Mouse (Mus musculus): ENCODE data around the gene Cfap157. TPM values are rescaled to one million over a fixed set of nuclear protein-coding genes. Genes with fewer than 3 reads are reported as not detected.
A peak's percentile ranks its signal among the peaks of the same experiment; 100 is the strongest.

Gene Cfap157
- total RNA-seq, 2 experiments from 2014 or later, result not detected

DNA sequence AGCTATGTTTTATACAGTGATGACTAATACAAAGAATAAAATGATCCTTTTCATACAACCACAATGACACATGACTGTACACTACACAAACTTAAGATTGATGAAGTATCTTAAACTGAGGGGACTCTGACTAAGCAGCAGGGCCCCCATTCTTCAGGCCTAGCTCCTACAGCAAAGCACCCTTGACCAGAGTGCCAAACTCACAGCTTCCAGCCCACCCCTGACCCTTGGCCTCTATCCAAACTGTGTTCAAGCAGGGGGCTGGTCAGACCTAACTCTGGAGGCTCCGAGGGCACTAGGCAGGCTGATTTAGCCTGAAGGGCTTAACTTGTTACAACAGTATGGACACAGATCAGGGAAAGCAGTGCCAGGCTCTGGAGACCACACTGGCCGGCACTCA, 4.4 kb upstream of the Cfap157 start:
- ATAC-seq (replicated peaks; ENCODE audit: poor library complexity, severe bottlenecking), result no peak

GRCm38 (mm10) chr2:32787176-32787575, 2.9 kb upstream of the Cfap157 start:
- no peak for ATAC-seq (replicated peaks; ENCODE audit: poor library complexity, severe bottlenecking)

DNA sequence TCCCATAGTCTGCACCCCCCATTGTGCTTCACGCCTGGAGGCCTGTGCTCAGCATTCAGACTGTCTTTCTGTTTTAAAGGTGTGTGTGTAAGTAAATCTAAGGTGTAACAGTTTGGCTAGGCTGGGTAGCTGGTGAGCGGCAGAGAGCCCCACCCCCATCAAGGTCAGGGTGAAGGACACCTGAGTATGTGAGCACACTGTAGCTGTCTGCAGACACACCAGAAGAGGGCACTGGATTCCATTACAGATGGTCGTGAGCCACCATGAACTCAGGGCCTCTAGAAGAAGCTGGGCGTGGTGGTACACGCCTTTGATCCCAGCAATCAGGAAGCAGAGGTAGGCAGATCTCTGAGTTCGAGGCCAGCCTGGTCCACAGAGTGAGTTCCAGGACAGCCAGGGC, 2.5 kb downstream of the Cfap157 start:
- ATAC-seq (replicated peaks; ENCODE audit: poor library complexity, severe bottlenecking), result no peak

DNA sequence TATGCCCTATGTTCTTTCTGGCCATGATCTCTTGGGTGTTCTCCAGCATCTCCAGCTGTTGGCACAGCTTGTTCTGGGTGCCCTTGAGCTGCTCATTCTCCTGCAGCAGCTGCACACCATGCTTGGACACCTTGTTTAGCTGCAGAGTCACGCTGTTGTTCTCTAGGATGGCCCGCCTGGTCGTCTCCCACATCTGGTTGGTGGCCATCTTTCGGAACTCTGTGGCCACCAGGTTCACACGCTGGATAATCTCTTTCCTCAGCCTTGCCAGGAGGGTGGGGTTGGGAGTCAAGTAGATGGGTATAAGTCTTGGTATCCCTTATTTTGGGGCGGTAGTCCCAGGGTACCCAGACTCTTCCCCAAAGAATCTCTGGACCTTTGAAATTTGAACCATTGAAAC, 4.5 kb downstream of the Cfap157 start:
- ATAC-seq (replicated peaks; ENCODE audit: poor library complexity, severe bottlenecking), result no peak

- peak; percentile 37 for ATAC-seq (replicated peaks; ENCODE audit: poor library complexity, severe bottlenecking)
Measured at GRCm38 (mm10) chr2:32779131-32779530, 5.1 kb downstream of the Cfap157 start.

- no peak for ATAC-seq (replicated peaks; ENCODE audit: poor library complexity, severe bottlenecking)
Measured at GRCm38 (mm10) chr2:32778081-32778480, 6.1 kb downstream of the Cfap157 start.

DNA sequence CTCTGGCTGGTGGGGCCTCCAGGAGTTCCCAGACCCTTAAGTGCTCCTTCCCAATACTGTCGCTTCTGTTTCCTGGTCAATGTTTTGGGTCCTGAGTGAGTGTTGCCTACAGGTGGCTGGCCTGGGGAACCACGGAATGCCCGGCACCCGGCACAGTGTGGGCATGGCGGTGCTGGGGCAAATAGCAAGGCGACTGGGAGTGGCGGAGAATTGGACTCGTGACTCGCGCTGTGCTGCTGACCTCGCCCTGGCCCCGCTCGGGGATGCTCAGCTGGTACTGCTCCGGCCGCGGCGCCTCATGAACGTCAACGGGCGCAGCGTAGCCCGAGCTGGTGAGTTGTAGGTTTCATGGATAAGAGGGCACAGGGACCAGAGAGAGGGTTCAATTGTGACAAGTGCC, 8.0 kb downstream of the Cfap157 start:
- ATAC-seq (replicated peaks; ENCODE audit: poor library complexity, severe bottlenecking), result 0 out of 2 replicates have a peak, but pooled peaks have one; percentile 9

GRCm38 (mm10) chr2:32775359-32776074, 8.7 kb downstream of the Cfap157 start, which contains the start of the genes Ttc16 and Ptrh1:
TSS of gene Ttc16 (minus strand) at chr2:32775633.
TSS of gene Ptrh1 (plus strand) at chr2:32775786.
- ATAC-seq (replicated peaks; ENCODE audit: poor library complexity, severe bottlenecking), result peak; percentile 94

DNA sequence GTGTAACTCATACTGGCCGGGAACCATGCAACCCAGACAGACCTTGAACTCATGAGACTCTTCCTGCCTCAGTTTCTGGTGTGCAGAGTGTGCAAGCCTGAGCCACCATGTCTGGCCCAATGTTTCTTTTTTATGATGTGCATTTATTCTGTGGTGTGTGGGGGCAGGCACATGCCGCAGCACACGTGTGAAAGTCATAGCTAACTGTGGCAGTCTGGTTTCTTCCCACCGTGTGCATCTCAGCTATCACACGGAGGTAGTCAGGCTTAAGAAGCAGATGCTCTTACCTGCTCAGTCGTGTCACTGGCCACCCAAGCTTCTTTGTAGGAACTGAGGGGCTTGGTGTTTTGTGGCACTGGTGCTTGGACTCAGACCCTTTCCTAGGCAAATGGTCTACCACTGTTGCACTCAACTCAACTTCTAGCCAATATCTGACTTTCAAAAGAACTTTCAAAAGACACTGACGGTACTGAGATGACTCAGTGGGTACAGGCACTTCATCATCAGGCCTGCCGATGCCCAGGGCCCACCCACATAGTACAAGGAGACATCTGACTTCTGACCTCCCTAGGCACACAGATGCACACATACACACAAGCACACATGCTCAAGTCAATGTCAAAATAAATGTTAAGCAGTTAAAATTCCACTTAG, 11.5 kb downstream of the Cfap157 start:
- no peak for ATAC-seq (replicated peaks; ENCODE audit: poor library complexity, severe bottlenecking)

GRCm38 (mm10) chr2:32771886-32772285, 12.3 kb downstream of the Cfap157 start:
- ATAC-seq (replicated peaks; ENCODE audit: poor library complexity, severe bottlenecking), result no peak

DNA sequence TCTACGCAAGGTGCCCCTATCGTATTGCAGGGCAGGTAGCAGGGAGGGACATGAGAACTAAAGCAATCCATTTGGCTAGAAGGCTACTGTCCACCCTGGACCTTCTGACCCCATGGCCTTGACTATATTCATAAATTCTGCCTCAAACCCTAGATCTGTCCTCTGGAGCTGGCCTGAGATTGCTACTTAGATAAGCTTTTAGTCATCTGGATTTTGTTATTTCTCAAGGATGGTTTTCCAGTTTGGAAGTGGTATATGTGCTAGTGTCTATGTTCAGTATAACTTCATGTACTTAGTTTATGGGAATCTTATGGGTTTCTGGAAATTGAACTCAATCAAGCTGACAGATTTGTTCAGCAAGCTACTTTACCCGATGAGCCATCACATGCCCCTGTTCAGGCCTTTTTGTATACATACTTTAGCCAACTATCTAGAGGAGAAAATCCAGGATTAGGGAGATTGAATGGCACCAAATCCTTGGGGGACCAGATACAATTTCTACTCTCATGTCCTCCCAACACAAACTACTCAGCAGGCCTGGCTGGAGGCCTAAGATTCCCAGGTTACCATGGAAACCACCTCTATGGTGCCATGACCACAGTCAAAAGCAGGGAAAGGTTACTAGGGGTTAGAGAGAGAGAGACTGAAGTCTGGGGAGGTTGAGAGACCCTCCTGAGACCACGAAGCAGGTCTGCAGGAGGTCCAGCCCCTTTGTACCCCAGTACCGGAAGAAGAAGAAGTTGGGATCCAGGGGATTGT, 14.7 kb downstream of the Cfap157 start:
- ATAC-seq (replicated peaks; ENCODE audit: poor library complexity, severe bottlenecking), result no peak

- no peak for ATAC-seq (replicated peaks; ENCODE audit: poor library complexity, severe bottlenecking)
Measured at GRCm38 (mm10) chr2:32768661-32769285, 15.5 kb downstream of the Cfap157 start.

GRCm38 (mm10) chr2:32767241-32767640, 17.0 kb downstream of the Cfap157 start:
- ATAC-seq (replicated peaks; ENCODE audit: poor library complexity, severe bottlenecking), result no peak

DNA sequence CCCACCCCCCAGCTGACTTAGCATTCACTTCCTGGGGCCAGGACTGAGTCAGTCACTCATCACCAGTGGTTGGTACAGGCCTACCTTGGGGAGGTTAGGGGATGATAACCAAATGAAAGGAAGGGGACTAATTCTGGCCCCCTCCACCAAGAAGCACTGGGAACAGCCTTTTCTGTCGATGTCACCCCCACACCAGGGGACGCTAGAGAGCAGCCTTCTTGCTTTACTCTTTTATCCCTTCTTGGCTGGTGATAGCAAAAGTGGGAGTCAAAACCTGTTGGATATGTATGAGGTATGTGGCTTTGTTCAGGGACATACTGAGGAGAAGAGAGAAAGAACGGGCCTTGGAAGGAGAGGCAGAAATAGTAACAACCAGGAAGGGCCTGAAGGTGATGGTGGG, 20.9 kb downstream of the Cfap157 start:
- no peak for ATAC-seq (replicated peaks; ENCODE audit: poor library complexity, severe bottlenecking)

- no peak for ATAC-seq (replicated peaks; ENCODE audit: poor library complexity, severe bottlenecking)
Measured at GRCm38 (mm10) chr2:32761859-32762258, 22.4 kb downstream of the Cfap157 start.

DNA sequence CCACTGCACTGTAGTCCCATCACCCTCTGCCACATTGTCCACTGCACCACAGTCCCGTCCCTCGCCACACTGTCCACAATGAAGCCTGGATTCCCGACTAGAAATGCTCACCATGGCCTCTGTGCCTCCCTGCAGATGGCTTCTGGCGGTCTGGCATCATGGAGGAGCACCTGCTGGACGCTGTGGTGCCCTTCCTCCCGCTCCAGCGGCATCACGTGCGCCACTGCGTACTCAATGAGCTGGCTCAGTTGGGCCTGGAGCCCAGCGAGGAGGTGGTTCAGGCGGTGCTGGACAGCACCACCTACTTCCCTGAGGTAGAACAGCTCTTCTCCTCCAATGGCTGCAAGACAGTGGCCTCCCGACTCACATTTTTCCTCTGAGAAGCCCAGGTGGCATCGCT, 22.9 kb downstream of the Cfap157 start:
- ATAC-seq (replicated peaks; ENCODE audit: poor library complexity, severe bottlenecking), result no peak

GRCm38 (mm10) chr2:32759001-32759400, 25.2 kb downstream of the Cfap157 start:
- no peak for ATAC-seq (replicated peaks; ENCODE audit: poor library complexity, severe bottlenecking)

GRCm38 (mm10) chr2:32758503-32758902, 25.7 kb downstream of the Cfap157 start:
- ATAC-seq (replicated peaks; ENCODE audit: poor library complexity, severe bottlenecking), result no peak

GRCm38 (mm10) chr2:32757056-32757845, 27.0 kb downstream of the Cfap157 start, which contains the start of gene Tor2a:
TSS of gene Tor2a (plus strand) at chr2:32757234.
- ATAC-seq (replicated peaks; ENCODE audit: poor library complexity, severe bottlenecking), result peak; percentile 99

DNA sequence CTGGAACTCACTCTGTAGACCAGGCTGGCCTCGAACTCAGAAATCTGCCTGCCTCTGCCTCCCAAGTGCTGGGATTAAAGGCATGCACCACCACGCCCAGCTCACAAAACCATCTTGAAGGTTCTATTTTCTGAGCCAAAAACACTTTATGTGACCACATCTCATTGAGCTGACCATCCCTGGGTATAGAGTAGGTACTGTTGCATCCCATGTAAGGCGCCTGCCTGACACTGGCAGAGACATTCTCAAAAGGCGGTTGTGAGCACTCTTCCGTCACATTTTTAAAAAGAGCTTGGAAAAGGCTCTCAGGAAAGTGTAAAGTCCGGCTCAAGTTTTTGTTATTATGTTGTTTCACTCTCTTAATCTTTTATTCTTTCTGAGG, 27.6 kb downstream of the Cfap157 start:
- ATAC-seq (replicated peaks; ENCODE audit: poor library complexity, severe bottlenecking), result no peak; the same call in 1 of the 2 replicates
